Mouse (Mus musculus): Measurements from ENCODE around the gene Aif1. TPM values are rescaled to one million over a fixed set of nuclear protein-coding genes. Genes with fewer than 3 reads are reported as not detected.

Gene Aif1
- total and polyA plus RNA-seq, 3 experiments: 0.42 to 0.45 TPM; not detected in 1

GRCm38 (mm10) chr17:35209785-35210535, 34.1 kb upstream of the Aif1 start (continued):
- no peak for TF ChIP-seq CTCF (IDR thresholded peaks at IDR 0.05 in 2 of 3, conservative IDR thresholded peaks at IDR 0.05 in 1 of 3; ENCODE audit: control insufficient read depth in 1 of 3, insufficient read depth in 1 of 3, low read depth in 2 of 3, low read length in 3 of 3, poor library complexity in 1 of 3, severe bottlenecking in 1 of 3)
- TF ChIP-seq KAT2A (conservative IDR thresholded peaks at IDR 0.05; ENCODE audit: low read depth, low read length): no peak
- no peak for TF ChIP-seq TAL1 (IDR thresholded peaks at IDR 0.05; ENCODE audit: low read length)
- 0 out of 2 replicates have a peak, but pooled peaks have one; percentile 42 for TF ChIP-seq MAZ (IDR thresholded peaks at IDR 0.05; ENCODE audit: low read depth, low read length)
- peak; percentile 91 for TF ChIP-seq SIN3A (IDR thresholded peaks at IDR 0.05; ENCODE audit: low read length)
- peak; percentile 54; the same call in 1 of the 2 replicates for TF ChIP-seq TBP (IDR thresholded peaks at IDR 0.05; ENCODE audit: low read depth, low read length)
- TF ChIP-seq ETS1 (IDR thresholded peaks at IDR 0.05; ENCODE audit: low read depth, low read length): peak; percentile 92
- 0 out of 2 replicates have a peak, but pooled peaks have one; percentile 27 for TF ChIP-seq ELF1 (IDR thresholded peaks at IDR 0.05; ENCODE audit: low read depth, low read length)
- no peak for TF ChIP-seq USF2 (IDR thresholded peaks at IDR 0.05; ENCODE audit: borderline replicate concordance in 1 of 2, insufficient read depth in 1 of 2, low read depth in 1 of 2, low read length in 2 of 2)
- peak; percentile 48; the same call in 1 of the 2 replicates for TF ChIP-seq RCOR1 (IDR thresholded peaks at IDR 0.05; ENCODE audit: low read depth, low read length)
- TF ChIP-seq TCF12 (IDR thresholded peaks at IDR 0.05; ENCODE audit: low read depth, low read length): no peak

GRCm38 (mm10) chr17:35205380-35205769, 29.5 kb upstream of the Aif1 start:
- DNase-seq (ENCODE audit: low read depth, low spot score): no peak
- no peak overlapping the region for H3K27ac ChIP-seq (ENCODE audit: control insufficient read depth, low read depth, low read length)
- peaks cover 10 to 25% of the 10 kb centered on the region in 2 experiments for H3K4me1 ChIP-seq (ENCODE audit: control insufficient read depth in 1 of 2, insufficient read depth in 2 of 2, low read length in 2 of 2)
- no peak for TF ChIP-seq RCOR1 (IDR thresholded peaks at IDR 0.05; ENCODE audit: low read depth, low read length)
- no peak for TF ChIP-seq MAFK (IDR thresholded peaks at IDR 0.05; ENCODE audit: borderline replicate concordance, low read depth, low read length)
- TF ChIP-seq USF1 (IDR thresholded peaks at IDR 0.05; ENCODE audit: low read depth, low read length): no peak
- TF ChIP-seq MYC (IDR thresholded peaks at IDR 0.05; ENCODE audit: low read depth, low read length): no peak
- TF ChIP-seq MAZ (IDR thresholded peaks at IDR 0.05; ENCODE audit: low read depth, low read length): no peak
- no peak for TF ChIP-seq ZC3H11A (IDR thresholded peaks at IDR 0.05; ENCODE audit: low read depth, low read length)
- no peak for TF ChIP-seq MYB (IDR thresholded peaks at IDR 0.05; ENCODE audit: low read depth, low read length)
- TF ChIP-seq CTCF (IDR thresholded peaks at IDR 0.05 in 2 of 3, conservative IDR thresholded peaks at IDR 0.05 in 1 of 3; ENCODE audit: control insufficient read depth in 1 of 3, insufficient read depth in 1 of 3, low read depth in 2 of 3, low read length in 3 of 3, poor library complexity in 1 of 3, severe bottlenecking in 1 of 3): no peak
- TF ChIP-seq SMC3 (IDR thresholded peaks at IDR 0.05; ENCODE audit: low read depth, low read length): no peak
- TF ChIP-seq SIN3A (IDR thresholded peaks at IDR 0.05; ENCODE audit: low read length): no peak
- no peak for TF ChIP-seq HCFC1 (IDR thresholded peaks at IDR 0.05; ENCODE audit: low read depth, low read length)
- no peak for TF ChIP-seq BHLHE40 (IDR thresholded peaks at IDR 0.05; ENCODE audit: borderline replicate concordance, low read depth, low read length)
- TF ChIP-seq POLR2AphosphoS5 (IDR thresholded peaks at IDR 0.05; ENCODE audit: borderline replicate concordance, low read depth, low read length): no peak
- no peak for TF ChIP-seq GATA1 (IDR thresholded peaks at IDR 0.05; ENCODE audit: low read depth, low read length)
- TF ChIP-seq ELF1 (IDR thresholded peaks at IDR 0.05; ENCODE audit: low read depth, low read length): no peak
- TF ChIP-seq CHD2 (IDR thresholded peaks at IDR 0.05; ENCODE audit: low read length): no peak
- no peaks in the 10 kb centered on the region; the same call in 1 of the 2 replicates for H3K79me2 ChIP-seq (ENCODE audit: control insufficient read depth, insufficient read depth, low read length, poor library complexity)
- peaks cover 0 to 13% of the 10 kb centered on the region in 2 experiments; a peak in 2 of 4 replicates for H3K36me3 ChIP-seq (ENCODE audit: control insufficient read depth in 1 of 2, insufficient read depth in 2 of 2, low read length in 2 of 2)
- H3K9me3 ChIP-seq (replicated peaks; ENCODE audit: insufficient read depth, low read length): no peaks in the 10 kb centered on the region
- H3K9ac ChIP-seq (ENCODE audit: control insufficient read depth, low read depth, low read length, poor library complexity, severe bottlenecking): no peak overlapping the region
- no peaks in the 10 kb centered on the region for H3K27me3 ChIP-seq (ENCODE audit: control insufficient read depth in 1 of 2, insufficient read depth in 2 of 2, low read length in 2 of 2)
- no peak overlapping the region for H3K4me3 ChIP-seq (ENCODE audit: control insufficient read depth in 1 of 2, insufficient read depth in 1 of 2, low read depth in 2 of 2, low read length in 2 of 2)
